Mouse (Mus musculus): ENCODE results near the gene Tbck. TPM values are rescaled to one million over a fixed set of nuclear protein-coding genes. Genes with fewer than 3 reads are reported as not detected.

The Tbck gene
- polyA plus RNA-seq, 1 experiment from 2014 or later, result 14.9 TPM

DNA sequence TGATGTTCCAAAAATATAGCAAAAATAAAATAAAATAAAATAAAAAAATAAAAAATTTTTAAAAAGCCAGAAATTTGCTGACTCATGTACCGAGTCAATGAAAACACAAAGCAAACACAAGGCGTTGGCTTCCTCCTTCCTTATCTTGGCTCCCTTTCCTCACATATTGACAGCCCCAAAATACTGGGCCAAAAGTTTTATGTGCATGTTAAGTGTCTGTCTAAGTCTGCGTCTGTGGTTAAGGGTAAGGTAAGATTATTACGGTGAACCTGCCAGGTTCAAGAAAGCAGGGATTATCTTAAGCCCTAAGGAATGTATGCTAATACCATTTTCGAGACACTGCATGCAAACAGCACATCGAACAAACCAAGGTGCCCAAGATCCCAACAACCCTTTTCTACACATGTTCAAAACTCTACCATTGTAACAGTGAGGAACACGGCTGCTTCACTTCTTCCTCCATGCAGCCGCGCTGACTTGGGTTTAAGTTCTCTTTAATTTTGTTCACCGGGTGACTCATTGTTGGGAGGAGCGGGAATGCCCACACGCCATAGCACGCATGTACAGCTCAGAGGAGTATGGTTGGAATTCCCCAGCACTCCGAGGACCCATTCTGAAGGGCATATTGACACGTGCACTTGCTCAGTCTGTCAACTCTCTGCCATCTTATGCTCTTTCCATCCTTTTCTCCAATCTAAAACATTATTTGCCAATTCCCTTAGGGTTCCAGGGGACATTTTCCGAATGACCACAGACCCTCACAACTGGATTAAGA, 203.3 kb downstream of the Tbck start:
- no peaks in the 10 kb centered on the region for H3K36me3 ChIP-seq (ENCODE audit: control insufficient read depth, insufficient read depth, low read length)
- ATAC-seq, result no peak
- WGBS, result 83% methylated on average over 16 of the region's 16 CpGs
- no peaks in the 10 kb centered on the region for H3K4me1 ChIP-seq (ENCODE audit: control insufficient read depth, insufficient read depth, low read length)
- no peak overlapping the region for H3K27ac ChIP-seq (ENCODE audit: low read length)
- no peak overlapping the region for H3K4me3 ChIP-seq (ENCODE audit: low read length)
- no peak overlapping the region for H3K9ac ChIP-seq (ENCODE audit: low read depth, low read length)
- H3K27me3 ChIP-seq (replicated peaks; ENCODE audit: control insufficient read depth, insufficient read depth, low read length), result no peaks in the 10 kb centered on the region
- H3K4me2 ChIP-seq (ENCODE audit: low read depth, low read length), result no peak overlapping the region
- H3K9me3 ChIP-seq (ENCODE audit: control insufficient read depth, low read length), result no peaks in the 10 kb centered on the region

Other genes with a start within 250 kb of the Tbck start
- gene Gimd1, start 54.3 kb upstream of the Tbck start, polyA plus RNA-seq (2015; fragmentation: Nextera tagmentation; extraction: Ambion mirVana), result 19.7 and 22.8 TPM in 2 replicates
- gene Aimp1, start 226 bp downstream of the Tbck start, polyA plus RNA-seq (2015; fragmentation: Nextera tagmentation; extraction: Ambion mirVana), result 75.5 and 78.8 TPM in 2 replicates

Data from intestine, embryonic 16.5 days (tissue).